Mouse (Mus musculus) kidney, postnatal 14 days (tissue): ENCODE data around the gene Dusp1.

ENCODE experiments used
- DNase-seq: peaks from one replicate; pipeline ENCODE4 v3.0.0; 2022; ENCODE audit warnings: mixed read lengths

Gene Dusp1

DNA sequence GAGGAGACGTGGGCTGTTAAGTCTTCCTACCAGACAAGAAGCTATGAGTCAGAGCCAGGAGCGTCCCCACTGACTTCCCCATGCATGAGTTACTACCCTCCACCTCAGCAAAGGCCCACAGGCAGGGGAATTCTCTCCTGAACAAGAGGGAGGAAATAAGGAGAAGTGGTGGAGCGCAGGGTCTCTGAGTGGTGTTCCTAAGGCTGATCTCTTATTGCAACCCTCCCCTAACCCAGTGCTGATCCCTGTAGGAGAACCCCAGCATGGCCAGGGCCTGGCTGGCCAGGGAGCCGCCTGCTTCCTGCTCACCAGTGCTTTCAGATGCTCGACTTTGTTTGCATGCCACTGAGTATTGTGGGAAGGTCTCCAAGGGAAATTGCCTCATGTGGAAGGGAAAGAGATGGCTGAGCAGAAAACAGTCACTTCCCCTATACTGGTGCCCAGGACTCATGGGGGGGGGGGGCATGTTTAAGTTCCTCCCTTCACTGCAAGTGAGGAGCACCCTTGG, 64.5 kb downstream of the Dusp1 start:
- peak; percentile 58 for DNase-seq

DNA sequence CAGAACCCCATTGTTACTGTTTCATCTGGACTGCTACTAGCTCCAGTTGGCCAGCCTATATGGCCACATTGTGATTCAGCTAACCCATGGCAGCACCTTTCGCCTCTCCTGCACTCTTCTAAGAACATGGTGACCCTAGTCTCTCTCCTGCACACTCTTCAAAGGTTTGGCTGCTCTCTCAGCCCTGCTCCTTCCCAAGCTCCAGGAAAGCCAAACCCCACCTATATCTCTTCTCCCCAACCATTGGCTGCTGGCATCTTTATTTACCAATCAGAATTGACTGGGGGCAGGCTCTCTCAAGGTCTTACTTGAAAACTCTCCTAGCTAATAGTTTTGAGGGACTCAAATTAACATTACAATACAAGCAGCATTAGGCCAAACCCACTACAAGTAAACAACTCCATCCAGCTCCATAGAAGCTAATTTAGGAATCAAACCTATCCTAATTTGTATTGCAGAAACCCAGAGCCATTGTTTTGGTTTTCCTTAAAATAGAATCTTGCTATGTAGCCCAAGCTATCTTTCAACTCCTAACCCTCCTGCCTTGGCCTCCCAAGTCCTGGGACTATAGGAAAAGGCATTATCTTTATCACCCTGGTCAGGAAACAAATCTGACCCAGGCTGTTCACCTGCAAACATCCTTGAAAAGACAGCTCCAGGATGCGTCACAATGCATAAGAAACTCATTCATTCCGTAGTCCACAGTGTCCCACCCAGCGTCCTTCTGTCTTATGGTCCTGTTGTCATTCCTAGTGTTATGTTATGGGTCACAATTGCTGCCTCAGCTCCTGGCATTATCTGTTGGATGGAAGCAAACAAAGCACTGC, 67.1 kb downstream of the Dusp1 start:
- DNase-seq: no peak

DNA sequence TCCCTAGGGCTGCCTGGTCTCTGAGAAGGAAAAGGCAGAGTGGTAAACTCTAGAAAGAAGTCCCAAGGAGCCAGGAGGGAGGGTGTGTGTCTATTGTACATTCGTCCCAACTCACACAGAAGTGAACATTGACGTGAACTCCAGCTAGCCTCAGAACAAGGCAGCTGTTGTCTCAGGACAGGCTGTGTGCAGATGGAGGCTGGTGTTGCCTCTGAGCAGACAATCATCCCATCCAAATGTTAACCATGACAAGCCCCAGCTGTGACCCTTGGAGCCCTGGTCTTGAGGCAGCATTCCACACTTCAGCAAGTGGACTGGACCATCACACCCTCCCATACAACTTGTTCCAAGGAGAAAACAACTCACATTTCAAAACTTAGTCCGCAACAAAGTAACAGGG, 69.7 kb downstream of the Dusp1 start:
- DNase-seq: peak; percentile 58

DNA sequence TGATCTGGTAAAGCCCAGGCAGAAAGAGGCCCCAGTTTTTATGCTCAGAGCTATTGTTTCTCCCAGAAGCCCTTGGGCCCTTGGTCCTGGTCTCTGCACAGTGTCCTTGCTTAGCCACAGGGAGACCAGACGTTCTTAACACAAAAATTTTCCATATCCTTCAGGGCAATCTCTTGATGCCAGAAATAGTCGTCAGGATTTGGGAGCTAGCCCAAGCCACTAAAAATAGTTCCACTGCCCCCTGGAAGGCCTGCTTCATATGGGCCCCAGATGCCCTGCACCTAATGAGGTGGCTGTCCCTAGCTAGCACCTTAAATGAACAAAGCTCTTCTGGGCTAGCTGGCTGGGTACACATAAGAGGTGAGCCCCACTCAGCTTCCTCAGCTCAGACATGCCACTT, 71.0 kb downstream of the Dusp1 start:
- peak; percentile 48 for DNase-seq

DNA sequence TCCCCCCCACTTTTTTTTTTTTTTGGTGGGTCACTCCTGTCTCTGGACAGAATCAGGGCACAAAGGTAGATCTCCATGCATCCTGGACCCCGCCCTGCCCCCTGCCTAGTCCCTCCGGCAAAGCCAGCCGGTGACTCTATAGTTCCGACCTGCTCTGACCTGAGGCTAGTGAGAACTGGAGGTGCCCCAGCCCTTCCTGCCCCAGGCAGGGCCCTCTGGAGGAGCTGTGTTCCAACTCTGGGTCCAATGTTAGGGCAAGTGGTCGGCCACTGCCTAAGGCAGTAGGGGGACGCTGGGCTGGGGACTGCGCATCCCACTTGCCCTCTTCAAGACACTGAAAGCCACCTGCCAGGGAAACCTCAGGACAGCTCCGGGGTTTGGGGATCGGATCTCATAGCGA, 71.9 kb downstream of the Dusp1 start:
- DNase-seq: no peak

DNA sequence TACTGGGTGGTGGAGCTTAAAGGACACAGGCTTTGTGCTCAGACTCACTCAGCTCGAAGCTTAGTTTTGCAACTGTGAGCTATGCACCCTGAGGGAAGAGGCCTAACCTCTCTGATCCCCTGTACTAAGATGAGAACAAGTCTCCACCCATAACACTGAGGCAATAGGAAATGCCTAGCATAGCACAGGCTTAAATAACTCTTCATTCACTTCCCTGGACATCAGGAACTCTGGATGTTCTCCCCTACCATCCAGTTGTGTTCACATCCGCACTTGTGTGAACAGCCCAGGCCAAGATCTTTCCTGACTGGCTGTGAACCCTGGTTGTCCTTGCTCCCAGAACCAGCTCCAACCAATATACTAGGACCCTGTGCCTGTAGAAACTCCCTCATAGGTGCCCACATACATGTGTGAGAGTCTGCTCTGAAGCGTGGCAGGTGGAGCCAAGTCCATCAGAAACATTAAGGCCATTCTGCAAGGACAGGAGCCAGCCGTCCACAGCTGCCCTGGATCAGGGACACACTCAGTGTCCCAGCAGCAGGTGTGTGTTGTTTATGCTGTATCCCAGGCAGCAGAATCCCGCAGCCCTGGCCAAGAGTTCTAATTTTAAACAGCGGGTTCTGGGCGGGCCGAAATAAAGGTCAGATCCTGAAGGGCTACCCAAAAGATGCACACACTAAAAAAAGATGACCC, 73.1 kb downstream of the Dusp1 start:
- DNase-seq: peak; percentile 31

DNA sequence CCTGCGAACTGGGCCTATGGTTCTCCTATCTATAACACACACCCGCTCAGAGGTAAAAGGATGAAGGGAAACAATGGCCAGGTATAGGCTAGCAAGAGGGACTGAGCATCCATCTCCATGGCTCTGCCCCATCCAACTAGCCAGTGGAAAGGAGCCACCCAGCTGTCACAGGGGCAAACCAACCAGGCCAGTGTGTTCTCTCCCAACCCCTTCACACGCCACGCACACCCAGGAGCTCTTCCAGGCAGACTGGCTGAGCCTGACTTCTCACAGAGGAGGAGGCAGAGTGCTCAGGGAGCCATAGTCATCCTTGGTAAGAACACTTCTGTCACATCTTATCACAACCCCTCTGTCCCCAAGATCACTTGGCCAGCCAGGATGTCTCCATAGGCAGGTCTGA, 74.0 kb downstream of the Dusp1 start:
- DNase-seq: no peak

DNA sequence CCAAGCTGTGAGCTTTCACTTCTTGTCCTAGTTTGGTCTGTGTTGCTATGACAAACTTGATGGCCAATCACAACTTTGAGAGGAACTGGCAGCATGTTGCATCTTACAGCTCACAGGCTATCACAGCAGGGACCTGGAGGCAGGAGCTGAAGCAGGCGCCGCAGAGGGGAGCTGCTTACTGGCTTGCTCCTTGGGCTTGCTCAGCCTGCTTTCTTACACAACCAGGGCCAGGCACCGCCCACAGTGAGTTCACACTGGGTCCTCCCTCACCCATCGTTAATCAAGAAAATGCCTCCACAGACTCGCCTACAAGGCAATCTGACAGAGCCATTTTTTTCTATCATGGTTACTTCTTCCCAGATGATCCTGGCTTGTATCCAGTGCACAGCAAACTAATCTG, 74.7 kb downstream of the Dusp1 start:
- DNase-seq: peak; percentile 38

DNA sequence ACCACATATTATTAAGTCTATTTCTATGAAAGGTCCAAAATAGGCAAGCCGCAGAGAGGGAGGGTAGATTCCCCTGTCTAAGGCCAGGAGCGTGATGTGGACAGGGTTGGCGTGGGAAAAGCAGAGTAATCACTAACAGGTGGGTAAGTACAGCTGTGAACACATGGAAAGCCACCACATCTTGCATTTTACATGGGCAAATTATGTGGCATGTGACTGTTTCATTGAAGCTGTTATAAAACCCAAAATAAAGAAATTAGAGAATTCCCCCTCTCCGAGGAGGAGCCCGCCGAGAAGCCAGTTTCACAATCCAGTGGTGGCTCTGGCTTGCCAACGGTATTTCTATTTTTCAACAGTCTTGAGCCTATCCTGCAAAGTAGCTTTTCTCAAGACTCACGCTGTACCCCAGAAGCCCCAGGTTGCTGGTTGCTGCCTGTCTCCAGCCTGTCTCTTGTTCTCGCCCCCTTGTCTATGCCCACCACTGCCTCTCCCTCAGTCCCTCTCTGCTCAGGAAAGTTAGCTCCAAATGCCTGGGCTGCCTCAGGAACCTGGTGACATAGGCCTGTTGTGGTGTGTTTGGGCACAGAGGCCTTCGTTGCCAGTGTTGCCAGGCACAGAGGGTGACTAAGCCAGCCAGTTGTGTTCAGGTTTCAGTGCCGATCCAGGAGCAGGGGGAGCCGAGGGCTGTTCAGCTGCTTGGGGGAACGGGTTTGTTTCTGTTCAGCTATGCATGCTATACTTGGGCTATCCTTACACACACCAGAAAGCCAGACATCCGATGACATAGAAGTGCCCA, 77.1 kb downstream of the Dusp1 start:
- no peak for DNase-seq

DNA sequence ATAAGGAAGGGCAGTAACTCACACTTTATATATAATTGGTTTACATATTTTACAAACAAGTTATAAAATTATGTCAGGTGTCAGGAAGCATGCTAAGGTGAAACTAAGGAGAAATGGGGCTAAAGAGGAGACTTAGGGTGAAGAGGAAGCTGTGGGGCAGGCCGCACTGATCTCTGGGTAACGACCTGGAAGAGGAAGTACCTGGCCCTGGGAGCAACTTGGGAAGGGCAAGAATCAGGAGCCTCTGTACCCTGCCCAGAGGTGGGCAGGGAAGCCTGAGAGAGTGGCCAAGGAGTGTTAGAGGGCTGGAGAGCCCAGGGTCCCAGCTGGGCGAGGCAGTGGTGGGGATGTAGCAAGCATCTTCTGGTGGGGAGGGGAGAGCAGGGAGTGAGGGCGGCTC, 81.0 kb downstream of the Dusp1 start:
- DNase-seq: no peak

DNA sequence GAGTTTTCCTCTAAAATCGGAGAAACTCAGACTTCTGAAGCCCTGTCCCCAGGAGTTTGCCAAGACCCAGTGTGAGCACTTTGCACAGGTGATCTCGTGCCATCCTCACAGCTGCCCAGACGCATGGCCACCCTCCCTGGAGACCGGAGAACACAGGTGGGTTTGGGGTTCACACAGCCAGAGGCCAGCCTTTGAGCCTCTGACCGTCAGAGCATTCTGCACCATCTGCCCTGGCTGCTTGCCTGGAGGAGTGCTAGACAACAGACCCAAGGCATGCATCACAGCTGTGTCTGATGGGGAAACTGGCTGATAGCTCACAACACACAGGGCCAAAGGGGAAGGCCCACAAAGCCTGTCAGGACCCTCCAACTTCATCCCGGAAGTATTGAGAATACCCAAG, 82.3 kb downstream of the Dusp1 start:
- no peak for DNase-seq

DNA sequence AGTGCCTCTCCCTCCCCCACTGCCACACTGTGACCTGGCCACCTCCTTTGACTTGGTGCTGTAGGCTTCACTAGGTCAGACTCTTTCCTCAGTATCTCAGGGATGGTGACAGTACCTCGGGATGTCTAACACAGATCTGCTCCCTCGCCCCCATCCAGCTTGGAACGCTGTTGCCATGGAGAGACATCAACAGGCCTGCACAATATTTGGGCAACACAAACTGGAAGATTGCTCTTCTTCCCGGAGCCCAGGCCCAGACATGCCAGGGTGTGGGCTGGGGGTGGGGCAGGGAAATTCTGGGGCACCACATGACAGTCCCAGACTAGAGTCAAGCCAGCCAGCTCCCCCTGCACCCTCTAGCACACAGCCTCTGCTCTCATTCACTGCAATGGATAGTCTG, 83.3 kb downstream of the Dusp1 start:
- DNase-seq: no peak

DNA sequence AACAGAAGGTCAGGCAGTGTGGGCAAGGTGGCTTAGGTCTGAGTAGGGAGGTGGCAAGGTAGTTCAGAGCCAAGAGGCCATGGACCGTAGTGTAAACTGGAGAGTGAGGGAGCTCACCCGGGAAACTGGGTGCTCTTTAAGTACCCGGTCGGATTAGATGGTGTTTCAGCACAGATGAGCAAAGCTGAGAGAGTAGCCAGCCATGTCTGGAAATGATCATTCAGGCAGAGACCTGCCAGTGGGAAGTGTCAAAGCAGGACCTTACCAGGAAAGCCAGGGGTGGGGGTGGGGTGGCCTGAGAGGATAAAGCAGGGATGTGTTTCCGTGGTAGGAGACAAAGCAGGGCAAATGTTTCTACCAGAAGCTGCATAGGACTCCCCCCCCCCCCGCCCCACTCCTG, 85.1 kb downstream of the Dusp1 start:
- DNase-seq: no peak

DNA sequence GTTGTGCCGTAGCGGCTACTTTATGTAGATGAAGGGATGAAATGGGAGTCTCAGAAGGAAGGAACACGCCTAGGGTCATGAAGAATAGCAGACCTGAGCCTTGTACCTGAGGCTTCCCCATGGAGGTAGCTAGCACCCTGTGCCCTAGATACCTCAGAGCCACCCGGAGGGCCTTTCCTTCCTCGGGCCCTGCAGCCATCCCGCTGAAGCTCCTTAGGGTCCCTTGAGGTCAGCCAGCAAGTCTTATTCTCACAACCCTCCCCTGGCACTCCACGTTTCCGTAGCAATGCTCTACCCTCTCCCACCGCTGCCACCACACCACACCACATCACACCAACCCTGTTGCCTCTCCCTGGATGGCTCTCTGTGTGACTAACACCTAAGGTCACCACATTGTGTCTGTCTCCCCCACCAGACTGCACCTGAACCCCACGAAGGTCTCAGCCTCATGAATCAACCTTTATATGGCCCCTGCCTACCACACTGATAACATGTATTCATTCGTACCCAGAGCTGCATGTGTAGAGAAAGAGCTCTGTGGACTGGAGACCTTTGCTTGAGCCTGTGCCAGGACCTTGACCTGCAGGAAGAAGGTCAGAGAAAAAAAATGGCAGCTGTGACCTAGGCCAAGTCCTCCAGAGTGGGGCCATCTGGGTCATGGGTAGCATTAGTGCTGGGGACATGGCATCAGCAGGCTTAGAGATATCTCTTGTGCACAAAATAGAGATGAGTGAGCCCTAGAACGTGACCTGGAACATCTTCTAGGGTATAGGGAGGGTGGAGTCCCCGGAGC, 93.6 kb downstream of the Dusp1 start:
- no peak for DNase-seq

DNA sequence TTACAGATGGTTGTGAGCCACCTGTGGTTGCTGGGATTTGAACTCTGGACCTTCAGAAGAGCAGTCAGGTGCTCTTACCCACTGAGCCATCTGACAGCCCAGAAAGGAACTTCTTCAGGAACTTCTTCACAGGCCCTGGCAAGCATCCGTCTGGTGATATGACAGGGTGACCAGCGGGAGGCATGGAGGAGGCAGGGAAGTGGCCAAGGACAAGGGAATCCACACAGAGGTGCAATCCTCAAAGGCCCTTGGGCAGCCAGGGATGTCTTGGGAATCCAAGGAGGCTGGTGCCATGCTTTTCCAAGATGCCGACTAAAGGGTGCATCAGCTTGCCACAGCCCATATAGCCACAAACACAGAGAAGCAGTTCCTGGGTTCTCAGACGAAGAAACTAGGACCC, 94.3 kb downstream of the Dusp1 start:
- no peak for DNase-seq

DNA sequence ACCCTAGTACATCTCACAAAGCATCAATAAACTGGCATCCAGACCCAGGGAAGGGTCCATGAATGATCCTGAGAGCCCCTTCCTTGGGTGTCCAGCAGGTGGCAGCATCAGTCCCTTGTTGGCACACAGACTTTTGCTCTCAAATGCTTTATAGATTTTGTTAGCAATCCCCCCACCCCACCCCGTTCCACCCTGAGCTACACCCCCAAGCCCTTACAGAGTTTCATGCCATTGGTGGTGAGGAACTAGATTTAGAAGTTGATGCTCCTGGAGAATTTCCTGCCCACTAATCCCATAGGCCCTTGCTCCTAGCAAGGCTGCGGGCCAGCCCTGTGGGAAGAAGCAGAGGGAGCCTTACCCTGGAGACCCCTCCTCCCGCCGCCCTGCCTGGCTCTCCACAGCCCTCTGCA, 95.2 kb downstream of the Dusp1 start:
- DNase-seq: peak; percentile 89

DNA sequence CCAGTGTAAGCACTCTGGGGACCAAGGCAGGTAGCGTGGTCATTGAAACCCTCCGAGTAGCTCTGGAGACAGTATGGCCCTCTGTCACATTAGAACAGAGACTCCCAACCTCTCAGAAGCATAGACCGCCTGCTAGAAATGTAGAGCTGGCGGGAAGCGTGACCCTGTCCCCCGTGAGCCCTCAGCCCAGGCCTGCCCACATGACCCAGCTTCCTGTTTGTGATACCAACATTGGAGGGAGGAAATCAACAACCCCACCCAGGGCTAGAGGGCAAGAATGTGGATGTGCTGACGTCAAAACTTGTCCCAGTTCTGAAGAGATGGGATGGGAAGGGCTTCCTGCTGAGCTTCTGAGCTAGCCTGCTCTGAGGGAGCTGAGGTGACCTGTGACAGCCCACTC, 97.0 kb downstream of the Dusp1 start:
- peak; percentile 87 for DNase-seq

DNA sequence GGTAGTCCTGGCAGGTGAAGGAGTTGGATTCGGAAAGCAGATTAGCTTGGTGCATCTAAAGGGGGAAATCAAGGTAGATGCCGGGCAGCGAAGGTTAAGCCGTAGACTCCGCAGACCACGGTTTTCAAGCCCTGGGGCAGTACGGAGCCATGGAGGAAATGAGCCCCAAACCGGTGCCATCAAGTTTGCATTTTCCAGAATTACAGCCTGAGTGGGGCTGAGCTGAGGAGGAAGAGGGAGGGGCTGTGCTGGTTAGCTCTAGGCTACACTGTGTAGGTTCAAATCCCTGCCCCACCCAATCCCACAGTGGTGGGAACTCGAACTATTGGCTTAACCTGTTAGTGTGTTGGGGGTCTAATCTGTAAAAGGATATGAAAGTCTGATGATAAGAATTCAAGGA, 97.4 kb downstream of the Dusp1 start:
- no peak for DNase-seq

DNA sequence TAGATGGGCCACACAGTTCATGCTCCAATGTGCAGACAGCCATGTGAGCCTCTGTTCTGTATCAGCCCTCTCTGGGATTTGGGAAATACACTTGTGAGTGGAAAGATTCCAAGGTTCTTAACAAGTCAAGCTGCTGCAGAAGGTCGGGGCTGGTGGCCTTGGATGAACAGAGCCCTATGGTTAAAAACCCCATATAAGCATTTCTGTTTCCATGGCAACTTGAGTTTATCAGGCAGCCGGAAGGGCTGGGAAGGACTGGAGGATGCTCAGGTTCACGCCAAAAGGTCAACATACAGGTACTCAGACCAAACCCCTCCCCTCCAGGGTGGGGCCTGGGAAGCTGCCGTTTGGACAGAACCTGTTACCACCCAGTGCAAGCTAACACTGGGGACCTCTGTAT, 97.9 kb downstream of the Dusp1 start:
- DNase-seq: no peak

DNA sequence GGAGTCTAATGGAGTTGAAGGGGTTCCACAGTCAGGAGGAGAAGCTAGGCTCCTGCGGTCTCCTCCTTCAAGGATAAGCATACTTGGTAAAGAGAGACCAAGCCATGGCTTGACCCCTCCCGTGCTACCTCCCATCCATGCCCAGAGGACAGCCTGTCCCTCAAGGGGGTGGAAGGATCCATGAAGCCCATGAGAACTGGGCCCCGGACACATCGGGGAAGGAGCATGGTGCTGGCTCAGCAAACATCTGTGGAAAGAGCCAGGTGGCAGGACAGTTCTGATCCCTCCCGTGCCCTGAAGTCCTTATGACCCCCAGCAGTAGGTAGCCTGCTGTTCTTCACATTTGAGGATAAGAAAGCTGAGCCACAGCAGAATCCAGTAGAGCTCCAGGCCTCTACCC, 98.5 kb downstream of the Dusp1 start:
- no peak for DNase-seq

DNA sequence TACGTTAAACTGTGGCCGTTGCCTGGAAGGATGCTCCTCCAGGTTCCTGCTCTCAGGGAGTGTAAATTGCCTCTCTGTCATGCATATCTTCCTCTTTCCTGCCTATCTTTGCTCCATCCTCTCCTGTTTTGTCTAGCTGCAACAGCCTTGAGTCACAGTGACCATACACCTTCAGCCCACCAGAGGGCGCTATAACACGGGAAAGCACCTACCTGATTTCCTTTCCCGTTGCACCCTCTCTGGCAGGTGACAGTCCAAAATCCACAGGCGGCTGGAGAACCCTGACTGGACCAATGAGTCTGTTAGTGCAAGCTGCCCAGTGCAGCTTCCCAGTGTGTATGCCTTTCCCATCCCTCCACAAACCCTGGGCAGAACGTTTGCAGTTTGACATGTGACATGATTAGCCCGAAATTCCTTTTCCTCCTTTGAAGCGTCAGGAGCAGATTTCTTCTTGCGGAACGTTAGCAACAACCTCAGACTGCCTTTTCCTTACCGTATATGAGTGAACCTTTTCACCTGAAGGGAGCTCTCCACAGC, 99.2 kb downstream of the Dusp1 start:
- peak; percentile 85 for DNase-seq

DNA sequence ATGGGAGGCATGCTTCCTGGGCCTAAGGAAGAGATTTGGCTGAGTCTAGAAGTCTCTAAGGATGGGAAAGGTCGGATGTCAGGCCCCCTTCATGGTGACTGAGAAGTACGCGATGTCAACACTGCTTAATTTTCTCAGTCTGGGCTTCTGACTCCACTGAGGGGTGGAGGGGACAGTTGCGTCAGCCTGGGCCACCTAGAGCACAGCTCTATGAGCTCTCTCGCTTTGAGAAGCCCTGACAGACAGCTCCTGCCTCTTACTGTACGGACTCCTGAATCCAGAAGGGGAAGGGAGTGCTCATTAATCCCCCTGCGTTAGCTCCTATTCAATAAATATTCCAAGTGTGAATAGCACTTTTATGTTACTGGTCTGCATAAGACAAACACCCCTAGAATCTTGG, 103.9 kb downstream of the Dusp1 start:
- DNase-seq: no peak
